Mouse (Mus musculus): ENCODE results near the gene Hmgcs1.

DNA sequence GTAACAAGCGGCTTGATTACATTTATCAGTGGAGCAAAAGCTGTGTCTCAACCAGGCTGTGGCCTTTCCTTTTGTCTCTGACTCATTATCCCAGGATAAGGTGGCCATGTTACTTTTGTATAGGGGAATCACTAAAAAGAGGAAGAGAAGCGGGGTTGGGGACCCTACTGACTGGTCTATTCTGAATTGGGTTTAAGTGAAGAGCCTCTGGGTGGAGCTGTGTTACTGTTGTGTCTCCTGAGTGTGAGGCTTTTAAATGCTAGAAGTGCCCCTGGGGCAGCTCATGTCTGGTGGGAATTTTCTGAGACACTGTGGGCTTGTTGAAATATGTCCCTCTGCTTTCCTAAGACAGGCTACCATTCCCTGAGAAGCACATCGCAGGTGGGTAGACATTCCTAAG is 53.3 kb downstream of the Hmgcs1 start:
- TF ChIP-seq POLR2A (IDR thresholded peaks at IDR 0.05; ENCODE audit: insufficient read depth, low read depth, low read length) (no peak), CTCF (IDR thresholded peaks at IDR 0.05) (no peak), EP300 (IDR thresholded peaks at IDR 0.05; ENCODE audit: insufficient read depth, low read depth, low read length) (no peak)

Measured in heart, adult 2 months (tissue).